Mouse (Mus musculus): ENCODE measurements at regions not wholly inside any gene's neighbourhood (a gene's known extent, or its start where the extent isn't known, plus 50 kb on each side); places are given as distances from the start of the nearest gene placed in this dataset.
A peak's percentile ranks its signal among the peaks of the same experiment; 100 is the strongest.
"Not testable (repeated sequence)": the region's sequence is repeated elsewhere in the genome, so short reads cannot be mapped to it uniquely, and the experiment has no call there.

- DNase-seq (ENCODE audit: low spot score in 2 of 2): no peak
Observed at GRCm38 (mm10) chr1:107677404-107677803, 87.6 kb downstream of the Serpinb8 start.

GRCm38 (mm10) chr1:107696858-107697257 is 107.1 kb downstream of the Serpinb8 start:
- DNase-seq (ENCODE audit: low spot score in 2 of 2): no peak

GRCm38 (mm10) chr1:107706108-107706548 is 116.3 kb downstream of the Serpinb8 start:
- DNase-seq (ENCODE audit: low spot score in 2 of 2): no peak

- DNase-seq (ENCODE audit: low spot score in 2 of 2): no peak
Observed at GRCm38 (mm10) chr1:107708601-107709000, 118.8 kb downstream of the Serpinb8 start.

- DNase-seq (ENCODE audit: low spot score in 2 of 2): no peak
Observed at GRCm38 (mm10) chr1:107714869-107715268, 125.1 kb downstream of the Serpinb8 start.

- no peak for DNase-seq (ENCODE audit: low spot score in 2 of 2)
Observed at GRCm38 (mm10) chr1:107719304-107719703, 129.5 kb downstream of the Serpinb8 start.

- peak; percentile 5 to 14 for DNase-seq (ENCODE audit: low spot score in 2 of 2)
Observed at GRCm38 (mm10) chr1:107728113-107728839, 138.5 kb downstream of the Serpinb8 start.

GRCm38 (mm10) chr1:107765307-107765706 is 175.5 kb downstream of the Serpinb8 start:
- DNase-seq (ENCODE audit: low spot score in 2 of 2): no peak

GRCm38 (mm10) chr1:107767198-107767947 is 177.6 kb downstream of the Serpinb8 start:
- no peak for DNase-seq (ENCODE audit: low spot score in 2 of 2)

- DNase-seq (ENCODE audit: low spot score in 2 of 2): no peak
Observed at GRCm38 (mm10) chr1:107772967-107773366, 183.2 kb downstream of the Serpinb8 start.

GRCm38 (mm10) chr1:107783079-107783478 is 193.3 kb downstream of the Serpinb8 start:
- DNase-seq (ENCODE audit: low spot score in 2 of 2): no peak

GRCm38 (mm10) chr1:107805823-107806222 is 216.0 kb downstream of the Serpinb8 start:
- DNase-seq (ENCODE audit: low spot score in 2 of 2): peak; percentile 26 to 47

- not testable (repeated sequence) for DNase-seq (ENCODE audit: low spot score in 2 of 2)
Observed at GRCm38 (mm10) chr1:107807367-107807766, 217.6 kb downstream of the Serpinb8 start.

- no peak for DNase-seq (ENCODE audit: low spot score in 2 of 2)
Observed at GRCm38 (mm10) chr1:107811136-107811535, 221.3 kb downstream of the Serpinb8 start.

GRCm38 (mm10) chr1:107811859-107812258 is 222.1 kb downstream of the Serpinb8 start:
- no peak for DNase-seq (ENCODE audit: low spot score in 2 of 2)

- no peak for DNase-seq (ENCODE audit: low spot score in 2 of 2)
Observed at GRCm38 (mm10) chr1:107837877-107838276, 248.1 kb downstream of the Serpinb8 start.

- DNase-seq (ENCODE audit: low spot score in 2 of 2): no peak
Observed at GRCm38 (mm10) chr1:107852386-107852785, 262.6 kb downstream of the Serpinb8 start.

GRCm38 (mm10) chr1:107853001-107853400 is 263.2 kb downstream of the Serpinb8 start:
- no peak for DNase-seq (ENCODE audit: low spot score in 2 of 2)

- no peak for DNase-seq (ENCODE audit: low spot score in 2 of 2)
Observed at GRCm38 (mm10) chr1:107897743-107898437, 308.1 kb downstream of the Serpinb8 start.

- no peak for DNase-seq (ENCODE audit: low spot score in 2 of 2)
Observed at GRCm38 (mm10) chr1:107899261-107899660, 309.5 kb downstream of the Serpinb8 start.

- DNase-seq (ENCODE audit: low spot score in 2 of 2): no peak
Observed at GRCm38 (mm10) chr1:107900449-107900848, 310.6 kb downstream of the Serpinb8 start.

GRCm38 (mm10) chr1:107900913-107901312 is 311.1 kb downstream of the Serpinb8 start:
- DNase-seq (ENCODE audit: low spot score in 2 of 2): no peak

All from right cerebral cortex, postnatal 36 days (tissue).